ENCODE assay signal across 8 mouse cellular contexts in genomic region chr13:113337223-113337858, GRCm38 (mm10). TPM values are rescaled to one million over a fixed set of nuclear protein-coding genes. Genes with fewer than 3 reads are reported as not detected.
DNase-seq lines count a peak whose midpoint lies in the region; ATAC-seq and TF ChIP-seq lines count a peak whose summit lies in the region.

No protein-coding gene starts in this region.

- no peak for TF ChIP-seq POLR2A in spleen, adult 2 months (IDR thresholded peaks at IDR 0.05; ENCODE audit: low read depth, low read length)

- no peaks in the 10 kb centered on the region for H3K9me3 ChIP-seq in kidney, embryonic 14.5 days (ENCODE audit: control insufficient read depth, low read length)
- no peaks in the 10 kb centered on the region for H3K9me3 ChIP-seq in limb, embryonic 10.5 days (replicated peaks)
- no peaks in the 10 kb centered on the region for H3K9me3 ChIP-seq in neural tube, embryonic 12.5 days

- H3K4me1 ChIP-seq in spleen, adult 2 months (ENCODE audit: control insufficient read depth, insufficient read depth, insufficient read length): no peaks in the 10 kb centered on the region
- H3K4me1 ChIP-seq in kidney, embryonic 14.5 days (ENCODE audit: control insufficient read depth, insufficient read depth, low read length): peaks cover 6% of the 10 kb centered on the region
- H3K4me1 ChIP-seq in limb, embryonic 10.5 days: peaks cover 43% of the 10 kb centered on the region
- no peaks in the 10 kb centered on the region for H3K4me1 ChIP-seq in neural tube, embryonic 12.5 days

- H3K36me3 ChIP-seq in spleen, adult 2 months (ENCODE audit: control insufficient read depth, insufficient read depth, low read length): no peaks in the 10 kb centered on the region
- H3K36me3 ChIP-seq in kidney, embryonic 14.5 days (ENCODE audit: control insufficient read depth, insufficient read depth, low read length): no peaks in the 10 kb centered on the region
- H3K36me3 ChIP-seq in limb, embryonic 10.5 days: no peaks in the 10 kb centered on the region
- H3K36me3 ChIP-seq in neural tube, embryonic 12.5 days: no peaks in the 10 kb centered on the region

- no peak overlapping the region for H3K4me2 ChIP-seq in kidney, embryonic 14.5 days (replicated peaks; ENCODE audit: low read depth, low read length)
- no peak overlapping the region for H3K4me2 ChIP-seq in neural tube, embryonic 12.5 days (replicated peaks)

- TF ChIP-seq CTCF in spleen, adult 2 months (IDR thresholded peaks at IDR 0.05; ENCODE audit: extremely low read depth, insufficient read depth, insufficient read length, insufficient replicate concordance): no peak

- DNase-seq in spleen, adult 2 months (ENCODE audit: low read depth in 1 of 2, low spot score in 2 of 2): peak; percentile 15 to 50
- no peak for DNase-seq in spleen, adult 12 weeks (ENCODE audit: low spot score)
- DNase-seq in brain, embryonic 18.5 days (ENCODE audit: low read depth, low spot score): peak; percentile 60
- DNase-seq in frontal cortex, adult 2 months (ENCODE audit: extremely low spot score in 1 of 2, low spot score in 1 of 2): peak; percentile 34 to 85
- no peak for DNase-seq in limb, embryonic 10.5 days (ENCODE audit: low spot score)
- DNase-seq in thymus, postnatal 36 days: peak; percentile 20 to 37

- WGBS in spleen, adult 2 months: 66% methylated on average over 6 of the region's 6 CpGs
- WGBS in kidney, embryonic 14.5 days: 40% methylated on average over 6 of the region's 6 CpGs
- 59% methylated on average over 6 of the region's 6 CpGs for WGBS in limb, embryonic 10.5 days
- WGBS in neural tube, embryonic 12.5 days: 34% methylated on average over 6 of the region's 6 CpGs

- H3K27me3 ChIP-seq in spleen, adult 2 months (ENCODE audit: control insufficient read depth, insufficient read depth, low read length): no peaks in the 10 kb centered on the region
- H3K27me3 ChIP-seq in kidney, embryonic 14.5 days (ENCODE audit: control insufficient read depth, insufficient read depth, low read length): no peaks in the 10 kb centered on the region
- no peaks in the 10 kb centered on the region for H3K27me3 ChIP-seq in limb, embryonic 10.5 days (ENCODE audit: low read depth, poor library complexity, severe bottlenecking)
- no peaks in the 10 kb centered on the region for H3K27me3 ChIP-seq in neural tube, embryonic 12.5 days (replicated peaks)

- ATAC-seq in kidney, embryonic 14.5 days (ENCODE audit: low FRiP score, low TSS enrichment): peak; percentile 46; the same call in 1 of the 2 replicates
- peak; percentile 44; the same call in 1 of the 2 replicates for ATAC-seq in neural tube, embryonic 12.5 days (ENCODE audit: low FRiP score, low read depth)

- no peak overlapping the region for H3K4me3 ChIP-seq in spleen, adult 2 months (ENCODE audit: extremely low read depth, insufficient read depth, insufficient read length)
- H3K4me3 ChIP-seq in kidney, embryonic 14.5 days (ENCODE audit: low read length): no peak overlapping the region
- no peak overlapping the region for H3K4me3 ChIP-seq in limb, embryonic 10.5 days
- H3K4me3 ChIP-seq in neural tube, embryonic 12.5 days: no peak overlapping the region

- H3K9ac ChIP-seq in kidney, embryonic 14.5 days (ENCODE audit: low read depth, low read length): no peak overlapping the region
- no peak overlapping the region for H3K9ac ChIP-seq in neural tube, embryonic 12.5 days

- H3K27ac ChIP-seq in spleen, adult 2 months (ENCODE audit: insufficient read depth, low read length): no peak overlapping the region
- H3K27ac ChIP-seq in kidney, embryonic 14.5 days (ENCODE audit: low read depth, low read length): no peak overlapping the region
- peak overlapping the region; percentile 3; the same call in 1 of the 2 replicates for H3K27ac ChIP-seq in limb, embryonic 10.5 days
- H3K27ac ChIP-seq in neural tube, embryonic 12.5 days: no peak overlapping the region

RNA-seq across cellular contexts. Expression of gene BC067074, which starts 44.4 kb away (rescaled TPM):
- polyA plus RNA-seq in spleen, adult 2 months (2012; rRNA removed): 0.08 and 0.12 TPM in 2 replicates
- polyA plus RNA-seq in frontal cortex, adult 2 months (2012; rRNA removed): 1.6 and 1.8 TPM in 2 replicates
- 3.4 and 6.1 TPM in 2 replicates for polyA plus RNA-seq in kidney, embryonic 14.5 days (2014; fragmentation: Nextera tagmentation; extraction: Ambion mirVana)
- polyA plus RNA-seq in limb, embryonic 10.5 days (2016; fragmentation: Nextera tagmentation; extraction: Ambion mirVana): 3.6 and 7.5 TPM in 2 replicates
- 1.7 and 1.9 TPM in 2 replicates for polyA plus RNA-seq in neural tube, embryonic 12.5 days (2016; fragmentation: Nextera tagmentation; extraction: Ambion mirVana)

Comparison
In these comparisons a context has a peak if more than half of its experiments do, and no peak if none do; other contexts are left out.
1. DNase-seq: peak in spleen, adult 2 months (2 of 2), brain, embryonic 18.5 days (single experiment), frontal cortex, adult 2 months (2 of 2) and thymus, postnatal 36 days (2 of 2); none in spleen, adult 12 weeks (single experiment) and limb, embryonic 10.5 days (single experiment).